Mouse (Mus musculus) ES-Bruce4 (cell line): ENCODE results near the gene Gm17655. TPM values are rescaled to one million over a fixed set of nuclear protein-coding genes. Genes with fewer than 3 reads are reported as not detected.

Experiments
- H3K27ac ChIP-seq: 2 replicates; pipeline ENCODE4 v1.5.1; 2012; ENCODE audit warnings: low read length, inconsistent platforms; ENCODE audit not compliant: insufficient read depth
- H3K27me3 ChIP-seq: 2 replicates; pipeline ENCODE4 v1.6.1; 2012; ENCODE audit warnings: mild to moderate bottlenecking, low read length, inconsistent platforms; ENCODE audit not compliant: control insufficient read depth, poor library complexity, insufficient read depth, severe bottlenecking
- H3K36me3 ChIP-seq: 2 replicates; pipeline ENCODE4 v1.6.1; 2012; ENCODE audit warnings: inconsistent platforms, mild to moderate bottlenecking, low read length, moderate library complexity; ENCODE audit not compliant: control insufficient read depth, poor library complexity, insufficient read depth, severe bottlenecking
- H3K4me1 ChIP-seq: one replicate; pipeline ENCODE4 v1.8.1; 2011; ENCODE audit warnings: low read length; ENCODE audit not compliant: control insufficient read depth, insufficient read depth
- H3K4me3 ChIP-seq: 2 replicates; pipeline ENCODE4 v1.5.1; 2011; ENCODE audit warnings: low read depth, mild to moderate bottlenecking, low read length
- H3K9ac ChIP-seq: 2 replicates; pipeline ENCODE4 v1.6.1; 2012; ENCODE audit warnings: low read depth, mild to moderate bottlenecking, inconsistent platforms; ENCODE audit not compliant: poor library complexity, severe bottlenecking
- H3K9me3 ChIP-seq: replicated peaks from 2 replicates; pipeline ENCODE4 v1.6.1; 2012; ENCODE audit warnings: mild to moderate bottlenecking, low read length, inconsistent platforms; ENCODE audit not compliant: control insufficient read depth, poor library complexity, insufficient read depth, severe bottlenecking
- CTCF ChIP-seq: IDR thresholded peaks from one replicate; pipeline ENCODE4 v1.8.1; 2011; ENCODE audit warnings: low read depth, low read length
- EP300 ChIP-seq: IDR thresholded peaks from 2 replicates; pipeline ENCODE4 v1.6.1; 2011; ENCODE audit warnings: low read depth, low read length; ENCODE audit not compliant: insufficient read depth
- POLR2A ChIP-seq: IDR thresholded peaks from one replicate; pipeline ENCODE4 v1.8.1; 2011; ENCODE audit warnings: low read length; ENCODE audit not compliant: insufficient read depth
- polyA plus RNA-seq: library from polyadenylated mRNA; stranded (reverse); fragments of >200 nt; gene quantifications from 2 replicates; pipeline ENCODE4 v1.2.4, GENCODE M21; 2011; ENCODE audit warnings: low read depth; ENCODE audit not compliant: missing spikeins, insufficient read depth, insufficient read length

Gene Gm17655
- polyA plus RNA-seq, 1 experiment: 18.2 TPM

GRCm38 (mm10) chr5:110104616-110105380 is 32.5 kb upstream of the Gm17655 start:
- no peak overlapping the region for H3K9ac ChIP-seq
- H3K4me3 ChIP-seq: peak overlapping the region; percentile 28
- H3K36me3 ChIP-seq: peaks cover 13% of the 10 kb centered on the region
- TF ChIP-seq POLR2A: no peak
- no peak for TF ChIP-seq EP300
- no peak for TF ChIP-seq CTCF
- peaks cover 8% of the 10 kb centered on the region for H3K4me1 ChIP-seq
- no peak overlapping the region for H3K27ac ChIP-seq
- H3K9me3 ChIP-seq: no peaks in the 10 kb centered on the region
- no peaks in the 10 kb centered on the region for H3K27me3 ChIP-seq

- Histone ChIP-seq H3K4me1 (peaks cover 8% of the 10 kb centered on the region), H3K9me3 (no peaks in the 10 kb centered on the region), H3K9ac (no peak overlapping the region), H3K27ac (no peak overlapping the region), H3K4me3 (peak overlapping the region; percentile 3), H3K36me3 (peaks cover 13% of the 10 kb centered on the region), H3K27me3 (no peaks in the 10 kb centered on the region)
- TF ChIP-seq CTCF (no peak), EP300 (no peak), POLR2A (no peak)
These were observed 31.7 kb upstream of the Gm17655 start for GRCm38 (mm10) chr5:110103901-110104615.

- peaks cover 12% of the 10 kb centered on the region for H3K4me1 ChIP-seq
- H3K27me3 ChIP-seq: no peaks in the 10 kb centered on the region
- peaks cover 13% of the 10 kb centered on the region for H3K36me3 ChIP-seq
- H3K9me3 ChIP-seq: no peaks in the 10 kb centered on the region
- H3K27ac ChIP-seq: no peak overlapping the region
- TF ChIP-seq POLR2A (no peak), CTCF (no peak)
- no peak overlapping the region for H3K4me3 ChIP-seq
- H3K9ac ChIP-seq: no peak overlapping the region
These were observed 30.7 kb upstream of the Gm17655 start for GRCm38 (mm10) chr5:110102853-110103625.

- Histone ChIP-seq H3K9me3 (no peaks in the 10 kb centered on the region), H3K27ac (no peak overlapping the region), H3K4me3 (0 out of 2 replicates have a peak overlapping the region, but pooled peaks have one; percentile 50), H3K4me1 (peaks cover 12% of the 10 kb centered on the region), H3K36me3 (peaks cover 13% of the 10 kb centered on the region), H3K27me3 (no peaks in the 10 kb centered on the region), H3K9ac (no peak overlapping the region)
- TF ChIP-seq EP300 (no peak), POLR2A (no peak), CTCF (no peak)
These were observed 30.1 kb upstream of the Gm17655 start for GRCm38 (mm10) chr5:110102429-110102828.

- no peaks in the 10 kb centered on the region for H3K9me3 ChIP-seq
- H3K36me3 ChIP-seq: peaks cover 13% of the 10 kb centered on the region
- no peaks in the 10 kb centered on the region for H3K27me3 ChIP-seq
- peaks cover 14% of the 10 kb centered on the region for H3K4me1 ChIP-seq
- H3K4me3 ChIP-seq: peak overlapping the region; percentile 50
- no peak overlapping the region for H3K27ac ChIP-seq
- no peak overlapping the region for H3K9ac ChIP-seq
- no peak for TF ChIP-seq EP300
- TF ChIP-seq CTCF: no peak
- TF ChIP-seq POLR2A: no peak
These were observed 29.5 kb upstream of the Gm17655 start for GRCm38 (mm10) chr5:110101716-110102347.
